Mouse (Mus musculus) hindbrain, embryonic 10.5 days (tissue): ENCODE measurements around the gene Ccp110. TPM values are rescaled to one million over a fixed set of nuclear protein-coding genes. Genes with fewer than 3 reads are reported as not detected.

Experiments used
- DNase-seq: peaks from one replicate; pipeline ENCODE4 v3.0.0-alpha.2; 2017; ENCODE audit warnings: low spot score
- H3K27ac ChIP-seq: fragments of 300-500 bp; sonication (generic); 2 replicates; pipeline ENCODE4 v1.5.1; 2016; ENCODE audit warnings: mild to moderate bottlenecking, moderate library complexity
- H3K27me3 ChIP-seq: fragments of 300-500 bp; sonication (generic); 2 replicates; pipeline ENCODE4 v1.6.1; 2016; ENCODE audit warnings: mild to moderate bottlenecking; ENCODE audit not compliant: poor library complexity, insufficient read depth, severe bottlenecking
- H3K36me3 ChIP-seq: fragments of 300-500 bp; sonication (generic); 2 replicates; pipeline ENCODE4 v1.6.1; 2016; ENCODE audit warnings: mild to moderate bottlenecking, moderate library complexity
- H3K4me1 ChIP-seq: fragments of 300-500 bp; sonication (generic); replicated peaks from 2 replicates; pipeline ENCODE4 v1.6.1; 2016; ENCODE audit warnings: mild to moderate bottlenecking
- H3K4me3 ChIP-seq: fragments of 300-500 bp; sonication (generic); 2 replicates; pipeline ENCODE4 v1.5.1; 2016; ENCODE audit warnings: mild to moderate bottlenecking, moderate library complexity
- H3K9me3 ChIP-seq: fragments of 300-500 bp; sonication (generic); 2 replicates; pipeline ENCODE4 v1.6.1; 2016; ENCODE audit warnings: mild to moderate bottlenecking, moderate library complexity
- WGBS: fragments of 180-500 bp; shearing (Covaris S2); methylation state at CpG from one replicate; pipeline ENCODE4 v1.1.7; 2016; 5-methylcytosine and 5-hydroxymethylcytosine counted together
- polyA plus RNA-seq: library from polyadenylated mRNA; unstranded; fragments of >200 nt; fragmentation: Nextera tagmentation; extraction: Ambion mirVana; gene quantifications from 2 replicates; pipeline ENCODE4 v1.2.1, GENCODE M21; 2016

The Ccp110 gene
- polyA plus RNA-seq, 1 experiment from 2014 or later: 28.5 TPM

GRCm38 (mm10) chr7:118783305-118784001 lies 71.1 kb downstream of the Ccp110 start:
- Histone ChIP-seq H3K4me1 (peaks cover 11% of the 10 kb centered on the region; the same call in 1 of the 2 replicates), H3K27ac (no peak overlapping the region), H3K36me3 (peaks cover 42% of the 10 kb centered on the region), H3K27me3 (no peaks in the 10 kb centered on the region), H3K9me3 (no peaks in the 10 kb centered on the region), H3K4me3 (no peak overlapping the region)
- no peak for DNase-seq
- WGBS: 93% methylated on average over 11 of the region's 11 CpGs

- DNase-seq: no peak
- H3K36me3 ChIP-seq: peaks cover 22% of the 10 kb centered on the region
- H3K27me3 ChIP-seq: no peaks in the 10 kb centered on the region
- H3K4me3 ChIP-seq: no peak overlapping the region
- peaks cover 10% of the 10 kb centered on the region; the same call in 1 of the 2 replicates for H3K4me1 ChIP-seq
- H3K9me3 ChIP-seq: no peaks in the 10 kb centered on the region
- no peak overlapping the region for H3K27ac ChIP-seq
- WGBS: 88% methylated on average over 6 of the region's 6 CpGs
Observed at GRCm38 (mm10) chr7:118786091-118786490, 73.7 kb downstream of the Ccp110 start.

Other genes with a start within 250 kb of the Ccp110 start
- gene Itpripl2, start 220.6 kb upstream of the Ccp110 start, polyA plus RNA-seq: 0.93 and 1.1 TPM in 2 replicates
- gene Coq7, start 179.2 kb upstream of the Ccp110 start, polyA plus RNA-seq: 122 and 128 TPM in 2 replicates
- gene Tmc7, start 127.8 kb upstream of the Ccp110 start, polyA plus RNA-seq: 8.4 and 8.6 TPM in 2 replicates
- gene Tmc5, start 115.3 kb upstream of the Ccp110 start, polyA plus RNA-seq: 0.22 and 0.51 TPM in 2 replicates
- 80.9 and 102 TPM in 2 replicates for gene Gde1, start 6.8 kb upstream of the Ccp110 start, polyA plus RNA-seq
- gene Vps35l, start 27.7 kb downstream of the Ccp110 start, polyA plus RNA-seq: 67.1 and 78.8 TPM in 2 replicates
- gene Iqck, start 143.2 kb downstream of the Ccp110 start, polyA plus RNA-seq: 6.7 and 9.6 TPM in 2 replicates
- gene Knop1, start 143.7 kb downstream of the Ccp110 start, polyA plus RNA-seq: 105 and 137 TPM in 2 replicates